Mouse (Mus musculus): ENCODE measurements around the gene Cldn13.

DNA sequence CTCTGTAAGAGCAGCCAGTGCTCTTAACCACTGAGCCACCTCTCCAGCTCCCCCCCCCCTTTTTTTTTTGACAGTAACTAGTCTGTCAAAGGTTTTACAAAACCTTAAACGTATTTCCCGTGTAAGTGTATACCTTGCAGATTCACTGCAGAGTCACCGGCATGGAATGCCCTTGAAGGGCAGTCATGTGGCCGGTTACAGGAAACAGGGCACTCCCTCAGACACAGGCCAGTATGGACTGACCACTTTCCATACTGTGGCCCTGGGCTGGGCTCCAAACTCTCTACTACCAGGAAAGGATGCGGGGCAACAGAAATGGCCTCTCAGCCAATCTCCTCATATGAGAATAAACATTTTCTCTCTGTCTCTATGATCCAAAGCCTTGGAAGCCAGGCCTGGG, 40.2 kb upstream of the Cldn13 start:
- no peak for TF ChIP-seq CTCF (IDR thresholded peaks at IDR 0.05; ENCODE audit: low read depth)
- TF ChIP-seq EP300 (IDR thresholded peaks at IDR 0.05; ENCODE audit: low read depth): no peak

All from liver, postnatal 0 days (tissue).